Mouse (Mus musculus) forebrain, embryonic 13.5 days (tissue): ENCODE results near the gene Cdc42bpa. TPM values are rescaled to one million over a fixed set of nuclear protein-coding genes. Genes with fewer than 3 reads are reported as not detected.
A peak's percentile ranks its signal among the peaks of the same experiment; 100 is the strongest.

ENCODE experiments used
- ATAC-seq: fragments of 200-750 bp; cut with Nextera tagmentation; 2 replicates; pipeline ENCODE4 v1.8.0; 2017
- H3K27ac ChIP-seq: fragments of 300-500 bp; sonication (generic); 2 replicates; pipeline ENCODE4 v1.5.1; 2015; ENCODE audit warnings: inconsistent platforms, mild to moderate bottlenecking, moderate library complexity
- H3K27me3 ChIP-seq: fragments of 300-500 bp; sonication (generic); 2 replicates; pipeline ENCODE4 v1.6.1; 2015; ENCODE audit warnings: mild to moderate bottlenecking, inconsistent platforms
- H3K36me3 ChIP-seq: fragments of 300-500 bp; sonication (generic); 2 replicates; pipeline ENCODE4 v1.6.1; 2015; ENCODE audit warnings: mild to moderate bottlenecking, inconsistent platforms; ENCODE audit not compliant: poor library complexity, severe bottlenecking
- H3K4me1 ChIP-seq: fragments of 300-500 bp; sonication (generic); 2 replicates; pipeline ENCODE4 v1.6.1; 2015; ENCODE audit warnings: inconsistent platforms
- H3K4me2 ChIP-seq: fragments of 300-500 bp; sonication (generic); 2 replicates; pipeline ENCODE4 v1.6.1; 2015; ENCODE audit warnings: inconsistent platforms, mild to moderate bottlenecking, moderate library complexity
- H3K4me3 ChIP-seq: fragments of 300-500 bp; sonication (generic); 2 replicates; pipeline ENCODE4 v1.5.1; 2015; ENCODE audit warnings: mild to moderate bottlenecking, inconsistent platforms
- H3K9ac ChIP-seq: fragments of 300-500 bp; sonication (generic); 2 replicates; pipeline ENCODE4 v1.6.1; 2015; ENCODE audit warnings: mild to moderate bottlenecking, inconsistent platforms
- H3K9me3 ChIP-seq: fragments of 300-500 bp; sonication (generic); replicated peaks from 2 replicates; pipeline ENCODE4 v1.6.1; 2016; ENCODE audit warnings: inconsistent platforms
- WGBS: fragments of 180-500 bp; shearing (Covaris S2); methylation state at CpG from one replicate; pipeline ENCODE4 v1.1.7; 2015; 5-methylcytosine and 5-hydroxymethylcytosine counted together
- polyA plus RNA-seq: library from polyadenylated mRNA; unstranded; fragments of >200 nt; fragmentation: Nextera tagmentation; extraction: Ambion mirVana; gene quantifications from 2 replicates; pipeline ENCODE4 v1.2.1, GENCODE M21; 2015

Cdc42bpa gene
- polyA plus RNA-seq, 1 experiment from 2014 or later: 22.0 TPM

- Histone ChIP-seq H3K9ac (no peak overlapping the region), H3K36me3 (no peaks in the 10 kb centered on the region), H3K4me3 (no peak overlapping the region), H3K4me2 (no peak overlapping the region), H3K27me3 (peaks cover 8% of the 10 kb centered on the region; the same call in 1 of the 2 replicates), H3K9me3 (no peaks in the 10 kb centered on the region), H3K4me1 (no peaks in the 10 kb centered on the region), H3K27ac (no peak overlapping the region)
- 93% methylated on average over 4 of the region's 4 CpGs for WGBS
- ATAC-seq: no peak
Measured at GRCm38 (mm10) chr1:180188951-180189350, 228.7 kb downstream of the Cdc42bpa start.

GRCm38 (mm10) chr1:180191112-180191511 is 230.8 kb downstream of the Cdc42bpa start:
- ATAC-seq: no peak
- no peak overlapping the region for H3K4me3 ChIP-seq
- H3K36me3 ChIP-seq: no peaks in the 10 kb centered on the region
- no peaks in the 10 kb centered on the region for H3K9me3 ChIP-seq
- peaks cover 7% of the 10 kb centered on the region for H3K4me1 ChIP-seq
- no peak overlapping the region for H3K4me2 ChIP-seq
- no peak overlapping the region for H3K27ac ChIP-seq
- peaks cover 21% of the 10 kb centered on the region for H3K27me3 ChIP-seq
- no peak overlapping the region for H3K9ac ChIP-seq
- WGBS: 85% methylated on average over 8 of the region's 8 CpGs

DNA sequence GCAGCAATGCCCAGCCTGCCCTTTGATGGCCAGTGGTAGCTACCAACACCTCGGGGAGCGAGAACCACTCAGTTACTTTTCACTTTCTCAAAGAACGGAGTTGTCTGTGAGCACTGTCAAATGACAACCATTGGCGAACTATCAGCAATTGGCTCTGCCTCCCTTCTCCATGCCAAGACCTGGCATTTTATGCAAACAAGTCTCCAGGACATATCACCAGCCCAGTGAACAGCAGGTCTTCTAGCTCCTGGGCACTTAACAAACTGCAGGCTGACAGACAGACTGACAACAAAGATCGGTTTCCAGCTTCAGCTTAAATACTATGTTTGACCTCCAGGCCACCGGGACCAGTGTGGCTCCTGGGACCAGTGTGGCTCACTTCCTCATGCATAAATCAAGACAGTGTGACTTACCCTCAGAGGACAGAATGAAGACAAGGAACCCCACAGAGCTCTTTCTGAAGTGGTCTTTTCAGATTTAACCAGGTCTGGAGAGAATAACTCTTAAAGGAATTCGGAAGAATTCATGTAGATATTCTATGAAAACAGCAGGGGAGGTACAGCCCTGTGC is 231.5 kb downstream of the Cdc42bpa start:
- H3K9ac ChIP-seq: no peak overlapping the region
- no peak for ATAC-seq
- H3K27ac ChIP-seq: no peak overlapping the region
- H3K4me1 ChIP-seq: peaks cover 12% of the 10 kb centered on the region
- H3K27me3 ChIP-seq: peaks cover 21% of the 10 kb centered on the region
- no peak overlapping the region for H3K4me2 ChIP-seq
- no peak overlapping the region for H3K4me3 ChIP-seq
- 71% methylated on average over 7 of the region's 7 CpGs for WGBS
- H3K9me3 ChIP-seq: no peaks in the 10 kb centered on the region
- H3K36me3 ChIP-seq: no peaks in the 10 kb centered on the region

- Histone ChIP-seq H3K4me3 (no peak overlapping the region), H3K4me1 (peaks cover 12% of the 10 kb centered on the region), H3K27ac (no peak overlapping the region), H3K9ac (no peak overlapping the region), H3K36me3 (no peaks in the 10 kb centered on the region), H3K27me3 (peaks cover 21% of the 10 kb centered on the region), H3K4me2 (no peak overlapping the region), H3K9me3 (no peaks in the 10 kb centered on the region)
- 55% methylated on average over 4 of the region's 4 CpGs for WGBS
- no peak for ATAC-seq
Measured at GRCm38 (mm10) chr1:180192866-180193265, 232.6 kb downstream of the Cdc42bpa start.

GRCm38 (mm10) chr1:180193391-180193935 is 233.2 kb downstream of the Cdc42bpa start:
- Histone ChIP-seq H3K36me3 (no peaks in the 10 kb centered on the region), H3K9me3 (no peaks in the 10 kb centered on the region), H3K4me1 (peaks cover 12% of the 10 kb centered on the region), H3K9ac (no peak overlapping the region; the same call in 1 of the 2 replicates), H3K27me3 (peaks cover 21% of the 10 kb centered on the region), H3K27ac (no peak overlapping the region), H3K4me2 (no peak overlapping the region), H3K4me3 (no peak overlapping the region)
- WGBS: 86% methylated on average over 8 of the region's 8 CpGs
- no peak for ATAC-seq

DNA sequence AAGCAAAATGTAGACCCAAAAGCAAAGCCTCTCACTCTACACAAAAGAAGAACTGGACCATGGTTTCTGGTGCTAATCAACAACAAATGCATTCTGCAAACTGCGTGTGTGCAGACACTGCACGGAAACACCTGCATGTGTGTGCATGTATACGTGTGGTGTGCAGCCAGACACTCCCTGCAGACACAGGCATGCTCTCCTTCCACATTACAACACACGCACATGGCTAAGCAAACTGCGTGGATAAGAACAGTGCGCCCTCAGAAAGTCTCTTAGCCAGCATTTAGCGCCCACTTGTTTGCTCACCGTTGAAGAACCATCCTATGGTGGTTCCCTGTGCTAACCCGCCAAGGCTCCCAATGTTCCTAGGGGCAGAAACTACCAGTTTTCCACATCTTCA is 233.8 kb downstream of the Cdc42bpa start:
- Histone ChIP-seq H3K36me3 (no peaks in the 10 kb centered on the region), H3K4me1 (peaks cover 12% of the 10 kb centered on the region), H3K9me3 (no peaks in the 10 kb centered on the region), H3K9ac (no peak overlapping the region), H3K27ac (no peak overlapping the region), H3K27me3 (peaks cover 21% of the 10 kb centered on the region), H3K4me3 (no peak overlapping the region), H3K4me2 (no peak overlapping the region)
- ATAC-seq: no peak
- 84% methylated on average over 9 of the region's 9 CpGs for WGBS

DNA sequence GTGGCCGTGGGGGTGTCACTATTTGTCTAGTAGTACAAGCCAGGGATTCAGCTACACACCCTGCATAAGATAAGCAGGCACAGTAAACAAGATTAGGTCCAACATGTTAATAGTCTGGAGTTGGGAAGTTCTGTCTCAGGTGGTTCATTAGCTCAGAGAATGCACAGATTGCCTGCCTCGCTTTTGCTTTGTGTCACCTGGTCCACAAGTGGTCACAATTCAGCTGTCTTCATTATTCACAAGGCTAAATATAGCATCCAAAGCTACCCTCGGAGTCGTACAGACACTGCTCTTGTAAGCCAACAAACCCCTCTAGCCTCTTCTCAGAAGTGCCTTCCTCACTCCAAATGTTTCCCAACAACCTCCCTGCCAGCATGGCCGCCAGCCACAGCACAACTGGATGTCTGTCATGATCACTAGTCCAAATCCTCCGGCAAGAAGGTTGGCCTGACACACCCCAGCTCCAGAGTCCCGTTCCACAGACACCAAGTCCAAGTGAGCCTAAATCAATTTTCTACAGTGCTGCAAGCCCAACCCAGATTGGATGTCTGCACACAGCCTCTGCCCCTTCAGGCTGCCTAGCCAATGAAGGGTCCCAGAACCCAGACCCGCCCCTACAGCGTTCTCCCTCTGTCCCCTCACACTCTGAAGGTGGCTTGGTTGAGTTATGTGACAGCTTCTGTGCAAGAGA is 234.7 kb downstream of the Cdc42bpa start:
- Histone ChIP-seq H3K4me3 (peak overlapping the region; percentile 52), H3K27ac (no peak overlapping the region), H3K9ac (peak overlapping the region; percentile 35), H3K9me3 (no peaks in the 10 kb centered on the region), H3K27me3 (peaks cover 21% of the 10 kb centered on the region), H3K4me2 (peak overlapping the region; percentile 81), H3K4me1 (peaks cover 12% of the 10 kb centered on the region), H3K36me3 (no peaks in the 10 kb centered on the region)
- no peak for ATAC-seq
- 30% methylated on average over 9 of the region's 9 CpGs for WGBS

GRCm38 (mm10) chr1:180195703-180196381 is 235.6 kb downstream of the Cdc42bpa start:
- no peak overlapping the region for H3K27ac ChIP-seq

GRCm38 (mm10) chr1:180196508-180196907 is 236.2 kb downstream of the Cdc42bpa start:
- H3K4me2 ChIP-seq: peak overlapping the region; percentile 81
- no peak for ATAC-seq
- H3K4me1 ChIP-seq: peaks cover 12% of the 10 kb centered on the region
- H3K9ac ChIP-seq: no peak overlapping the region
- H3K27me3 ChIP-seq: peaks cover 21% of the 10 kb centered on the region
- 86% methylated on average over 9 of the region's 9 CpGs for WGBS
- no peaks in the 10 kb centered on the region for H3K36me3 ChIP-seq
- no peak overlapping the region; the same call in 1 of the 2 replicates for H3K4me3 ChIP-seq
- no peaks in the 10 kb centered on the region for H3K9me3 ChIP-seq
- H3K27ac ChIP-seq: no peak overlapping the region

More at GRCm38 (mm10) chr1:180195703-180196381, 235.6 kb downstream of the Cdc42bpa start:
- Histone ChIP-seq H3K4me1 (peaks cover 12% of the 10 kb centered on the region), H3K9ac (peak overlapping the region; percentile 35), H3K9me3 (no peaks in the 10 kb centered on the region), H3K4me2 (peak overlapping the region; percentile 81), H3K27me3 (peaks cover 21% of the 10 kb centered on the region), H3K4me3 (peak overlapping the region; percentile 52), H3K36me3 (no peaks in the 10 kb centered on the region)
- under 1% methylated on average over 57 of the region's 57 CpGs for WGBS
- peak; percentile 100 for ATAC-seq

DNA sequence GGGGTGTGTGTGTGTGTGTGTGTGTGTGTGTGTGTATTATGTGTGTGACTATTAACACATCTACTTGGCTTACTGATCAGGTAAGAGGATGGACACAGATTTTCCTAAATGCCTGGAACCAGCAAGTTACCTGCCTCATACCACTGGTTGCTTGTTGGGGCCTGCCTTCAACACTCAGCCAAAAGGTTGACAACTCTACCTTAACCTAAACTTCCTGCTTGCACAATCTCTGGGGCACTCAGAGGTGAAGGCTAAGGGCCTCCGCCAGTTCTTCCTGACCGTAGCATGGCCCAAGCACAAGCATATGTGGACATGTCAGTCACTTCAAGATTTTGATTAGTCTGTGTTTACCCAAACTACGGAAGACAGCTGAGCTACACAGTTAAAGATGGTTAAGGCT is 237.7 kb downstream of the Cdc42bpa start:
- 91% methylated on average over 3 of the region's 3 CpGs for WGBS
- Histone ChIP-seq H3K9ac (no peak overlapping the region), H3K9me3 (no peaks in the 10 kb centered on the region), H3K4me1 (peaks cover 12% of the 10 kb centered on the region), H3K4me3 (no peak overlapping the region), H3K27me3 (peaks cover 19% of the 10 kb centered on the region), H3K4me2 (no peak overlapping the region), H3K27ac (no peak overlapping the region), H3K36me3 (no peaks in the 10 kb centered on the region)
- no peak for ATAC-seq

DNA sequence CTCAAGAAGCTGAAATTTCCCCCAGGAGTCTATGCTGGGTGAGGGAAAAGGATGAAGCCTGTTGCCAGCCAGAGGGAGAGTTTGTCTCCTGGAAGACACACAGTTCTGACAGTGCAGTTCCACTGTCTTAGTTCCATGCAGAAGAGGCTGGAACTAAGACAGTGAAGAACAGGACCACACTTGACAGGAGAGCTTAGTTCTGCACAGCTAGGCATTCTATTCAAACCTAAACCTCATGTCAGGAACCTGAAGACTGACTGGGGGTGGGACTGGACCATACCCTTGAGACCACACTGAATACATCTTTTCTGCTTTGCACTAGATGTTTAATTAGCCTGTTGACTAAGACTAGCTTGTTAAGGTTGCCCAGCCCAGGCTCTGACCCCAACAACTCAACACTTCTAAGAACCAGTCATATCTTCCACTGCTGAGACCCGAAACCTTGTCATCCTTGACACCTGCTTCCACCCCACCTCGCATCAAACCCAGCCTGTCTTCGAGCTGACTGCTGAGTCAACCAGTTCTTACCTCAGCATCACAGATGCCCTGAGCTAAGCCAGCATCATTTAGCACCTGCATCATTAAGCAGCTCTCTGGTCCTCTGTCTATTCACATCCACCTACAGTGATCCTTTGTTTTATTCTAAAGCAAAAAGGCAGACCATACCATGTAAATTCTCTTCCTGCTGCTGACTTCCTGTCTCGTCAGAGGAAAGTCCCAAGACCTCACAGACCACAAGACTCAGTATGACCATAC is 238.9 kb downstream of the Cdc42bpa start, which contains the start of gene Coq8a:
Coq8a (minus strand) TSS at position 644 of the 756 bp plus-strand sequence.
- Histone ChIP-seq H3K9ac (no peak within 1 kb of the TSS), H3K9me3 (no peaks in the 10 kb centered on the region), H3K4me2 (no peak within 1 kb of the TSS), H3K27me3 (peaks cover 11% of the 10 kb centered on the region), H3K4me3 (no peak within 1 kb of the TSS), H3K36me3 (no peaks in the 10 kb centered on the region), H3K27ac (no peak within 1 kb of the TSS), H3K4me1 (peaks cover 12% of the 10 kb centered on the region)
- 67% methylated on average over 4 of the region's 4 CpGs for WGBS
- no peak for ATAC-seq
